Mouse (Mus musculus) hematopoietic stem cell, adult 5-6 weeks (primary cell): ENCODE data around the gene Vezf1. TPM values are rescaled to one million over a fixed set of nuclear protein-coding genes. Genes with fewer than 3 reads are reported as not detected.

Source experiments
- ATAC-seq, 2 experiments: fragments of 125-278 bp in 1 of 2; replicated peaks in 1 of 2; 2 replicates each; pipeline ENCODE4 v1.8.0; 2016 to 2017; ENCODE audit warnings: inconsistent platforms in 2 of 2, mild to moderate bottlenecking in 2 of 2, moderate number of reproducible peaks in 2 of 2, low read depth in 1 of 2, moderate TSS enrichment in 1 of 2; ENCODE audit not compliant: low FRiP score in 2 of 2, poor library complexity in 2 of 2, severe bottlenecking in 2 of 2, insufficient read depth in 1 of 2, low TSS enrichment in 1 of 2
- total RNA-seq: library from RNA; stranded (forward); fragments of 172-1452, 232-1000 nt; gene quantifications from 2 replicates; pipeline ENCODE4 v1.2.3, GENCODE M21; 2017

The Vezf1 gene
- total RNA-seq, 1 experiment from 2014 or later: 61.4 TPM

- ATAC-seq: no peak
These were observed 42.0 kb downstream of the Vezf1 start for GRCm38 (mm10) chr11:88110031-88110594.

DNA sequence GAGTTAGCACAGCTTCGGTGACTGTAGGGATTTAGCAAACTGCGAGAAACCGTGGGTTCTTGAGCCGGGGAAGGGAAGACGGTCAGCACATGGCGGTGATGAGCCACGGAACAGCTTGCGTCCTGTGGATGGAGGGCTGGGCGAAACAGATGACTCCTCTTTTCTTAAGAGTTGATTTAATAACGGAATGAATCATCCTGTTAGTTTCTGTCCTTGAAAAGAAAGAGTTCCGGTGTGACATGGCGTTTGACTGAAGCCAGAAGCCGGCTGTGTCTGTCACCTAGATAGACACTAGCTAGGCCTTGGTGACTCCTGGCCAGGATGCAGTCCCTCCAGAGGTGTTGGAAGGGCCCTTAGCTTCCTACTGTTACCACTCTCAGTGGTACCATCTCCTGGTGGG is 44.0 kb downstream of the Vezf1 start:
- no peak for ATAC-seq

DNA sequence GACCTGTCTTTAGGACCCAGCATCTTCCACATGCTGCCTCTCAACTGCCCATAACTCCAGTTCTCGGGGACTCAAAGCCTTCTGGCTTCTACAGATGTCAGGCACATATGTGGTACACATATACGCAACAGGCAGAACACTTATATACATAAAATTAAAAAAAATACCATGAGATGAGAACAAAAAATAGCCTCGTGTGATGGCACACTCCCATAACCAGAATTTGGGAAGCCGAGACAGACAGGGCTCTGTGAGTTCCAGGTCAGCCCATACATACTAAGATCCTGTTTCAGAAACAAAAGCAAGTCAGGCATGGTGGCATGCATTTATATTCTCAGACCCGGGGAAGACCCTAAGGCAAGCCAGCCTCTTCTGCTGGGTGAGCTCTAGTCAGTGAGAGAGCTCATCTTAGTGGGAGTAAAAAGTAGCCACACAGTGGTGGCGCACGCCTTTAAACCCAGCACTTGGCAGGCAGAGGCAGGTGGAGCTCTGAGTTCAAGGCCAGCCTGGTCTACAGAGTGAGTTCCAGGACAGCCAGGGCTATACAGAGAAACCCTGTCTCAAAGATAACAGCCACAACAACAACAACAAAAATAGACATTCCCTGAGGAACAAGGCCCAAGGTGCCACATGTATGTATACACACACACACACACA is 44.7 kb downstream of the Vezf1 start:
- ATAC-seq: no peak

DNA sequence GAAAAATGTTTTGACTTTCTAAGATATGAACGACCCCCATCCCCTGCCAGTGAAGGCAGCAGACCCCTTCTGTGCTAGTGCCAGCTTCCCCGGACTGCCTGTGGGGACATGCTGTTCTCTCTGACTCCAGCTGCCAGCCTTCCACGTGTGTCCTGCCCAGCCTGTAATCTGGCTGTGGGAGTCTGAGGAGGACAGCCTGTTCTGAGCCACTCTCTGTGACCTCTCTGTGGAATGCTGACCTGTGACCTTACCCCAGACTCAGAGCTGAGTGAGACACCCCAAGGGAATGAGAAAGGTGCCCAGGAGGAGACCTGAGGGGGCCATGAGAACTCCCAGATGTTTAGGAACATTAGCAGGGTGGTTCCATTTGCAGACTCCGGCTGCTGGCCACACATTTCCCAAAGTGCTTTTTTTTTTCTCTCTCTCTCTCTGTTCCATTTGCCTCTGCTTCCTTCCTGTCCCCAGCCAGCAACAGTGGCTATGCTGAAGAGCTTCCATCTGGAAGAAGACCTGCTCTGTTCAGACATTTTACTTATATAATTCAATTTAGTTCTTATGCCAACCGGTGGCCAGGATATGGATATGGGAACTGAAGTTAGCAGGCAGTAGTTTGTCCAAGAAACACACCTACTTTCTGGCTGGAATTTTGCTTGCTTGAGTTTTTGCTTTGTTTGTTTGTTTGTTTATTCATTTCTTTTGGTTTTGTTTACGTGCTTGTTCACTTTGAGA is 45.6 kb downstream of the Vezf1 start:
- no peak for ATAC-seq

GRCm38 (mm10) chr11:88114871-88115301 is 46.8 kb downstream of the Vezf1 start:
- peak; percentile 61 to 70 for ATAC-seq

- ATAC-seq: no peak
These were observed 48.5 kb downstream of the Vezf1 start for GRCm38 (mm10) chr11:88116568-88116967.

GRCm38 (mm10) chr11:88117356-88118090 is 49.4 kb downstream of the Vezf1 start:
- ATAC-seq: no peak

GRCm38 (mm10) chr11:88118091-88118440 is 50.0 kb downstream of the Vezf1 start:
- ATAC-seq: no peak

- peak; percentile 22 to 49; a peak in 3 of 4 replicates for ATAC-seq
These were observed 51.0 kb downstream of the Vezf1 start for GRCm38 (mm10) chr11:88118817-88119642.

GRCm38 (mm10) chr11:88122545-88122944 is 54.5 kb downstream of the Vezf1 start:
- no peak for ATAC-seq

- no peak for ATAC-seq
These were observed 54.9 kb downstream of the Vezf1 start for GRCm38 (mm10) chr11:88123021-88123420.

- ATAC-seq: no peak
These were observed 55.7 kb downstream of the Vezf1 start for GRCm38 (mm10) chr11:88123731-88124130.

GRCm38 (mm10) chr11:88125483-88125882 is 57.4 kb downstream of the Vezf1 start:
- ATAC-seq: no peak

GRCm38 (mm10) chr11:88126306-88126793 is 58.3 kb downstream of the Vezf1 start:
- peak; percentile 53 to 71; a peak in 3 of 4 replicates for ATAC-seq

- no peak for ATAC-seq
These were observed 60.4 kb downstream of the Vezf1 start for GRCm38 (mm10) chr11:88128461-88128860.

DNA sequence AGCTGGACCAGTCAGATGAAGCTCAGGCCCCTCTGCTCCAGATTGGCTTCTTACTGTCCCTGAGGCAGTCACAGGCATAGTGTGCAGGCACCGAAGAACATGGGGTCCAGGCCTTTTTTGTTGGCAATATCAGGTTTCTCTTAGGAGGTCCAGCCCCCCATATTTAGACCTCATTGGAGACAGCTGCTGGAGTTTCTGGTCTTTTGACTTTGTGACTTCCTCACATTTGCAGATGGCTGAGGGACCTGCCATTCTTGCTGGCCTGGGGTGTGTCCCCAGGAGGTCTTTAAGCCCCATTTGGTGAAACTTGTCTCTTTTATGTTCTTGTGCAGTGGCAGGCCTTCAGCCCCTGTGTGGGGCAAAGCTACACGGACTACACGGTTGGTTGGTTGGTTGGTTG is 61.2 kb downstream of the Vezf1 start:
- ATAC-seq: no peak

DNA sequence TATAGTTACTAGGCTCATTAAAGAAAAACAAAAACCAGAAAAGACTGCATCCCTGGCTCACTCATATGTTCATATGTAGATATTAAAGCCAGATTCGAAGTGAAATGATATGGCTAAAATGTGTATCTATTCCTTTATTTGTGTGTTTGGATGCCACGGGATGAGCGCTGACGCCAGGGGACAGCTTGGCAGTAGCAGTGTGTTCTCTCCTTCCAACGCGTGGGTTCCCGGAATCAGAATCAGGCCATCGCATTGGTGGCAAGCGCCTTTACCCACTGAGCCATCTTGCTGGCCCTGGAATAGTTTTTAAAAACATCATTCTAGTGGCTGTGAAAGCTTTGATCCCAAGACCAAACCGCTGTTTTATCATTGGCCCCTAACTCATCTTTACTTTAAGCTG is 61.9 kb downstream of the Vezf1 start:
- no peak for ATAC-seq
